Mouse (Mus musculus) large intestine, adult 2 months (tissue): ENCODE results near the gene Serpine3. TPM values are rescaled to one million over a fixed set of nuclear protein-coding genes. Genes with fewer than 3 reads are reported as not detected.
"Not testable (repeated sequence)": the region's sequence is repeated elsewhere in the genome, so short reads cannot be mapped to it uniquely, and the experiment has no call there.

Experiments used
- DNase-seq: peaks from one replicate; pipeline ENCODE4 v3.0.0-alpha.2; 2012; ENCODE audit warnings: low read depth, low spot score
- WGBS: fragments of 180-500 bp; shearing (Covaris S2); methylation state at CpG from one replicate; pipeline ENCODE4 v1.1.7; 2018; 5-methylcytosine and 5-hydroxymethylcytosine counted together
- polyA plus RNA-seq: library from polyadenylated mRNA; depleted of rRNA; stranded (reverse); fragments of >200 nt; gene quantifications from 2 replicates; pipeline ENCODE4 v1.2.3, GENCODE M21; 2012; rRNA removed

Serpine3 gene
- polyA plus RNA-seq, result not detected in 2 replicates

DNA sequence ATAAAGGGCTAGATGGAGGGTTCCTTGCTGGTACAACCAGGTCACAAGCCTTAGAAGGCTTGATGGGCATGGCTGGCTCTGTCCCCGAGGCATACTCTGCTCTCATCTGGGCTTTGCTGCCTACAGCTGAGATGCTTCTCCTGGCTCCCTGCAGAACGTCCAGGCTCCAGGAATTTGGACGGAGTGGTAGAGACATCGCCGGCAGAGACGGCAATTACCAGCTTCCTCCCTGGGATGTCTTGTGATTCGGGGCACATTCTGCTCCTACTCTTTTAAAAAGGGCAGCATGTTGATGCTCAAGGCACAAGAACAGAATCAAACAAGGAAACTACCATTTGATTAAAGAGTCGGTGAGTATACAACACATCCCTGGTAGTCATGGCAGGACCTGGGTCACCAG lies at the start of gene Serpine3:
Gene Serpine3, plus strand, starts transcription at position 301 of the 400 bp plus-strand sequence.
- 87% methylated on average over 8 of the region's 8 CpGs for WGBS
- no peak for DNase-seq

DNA sequence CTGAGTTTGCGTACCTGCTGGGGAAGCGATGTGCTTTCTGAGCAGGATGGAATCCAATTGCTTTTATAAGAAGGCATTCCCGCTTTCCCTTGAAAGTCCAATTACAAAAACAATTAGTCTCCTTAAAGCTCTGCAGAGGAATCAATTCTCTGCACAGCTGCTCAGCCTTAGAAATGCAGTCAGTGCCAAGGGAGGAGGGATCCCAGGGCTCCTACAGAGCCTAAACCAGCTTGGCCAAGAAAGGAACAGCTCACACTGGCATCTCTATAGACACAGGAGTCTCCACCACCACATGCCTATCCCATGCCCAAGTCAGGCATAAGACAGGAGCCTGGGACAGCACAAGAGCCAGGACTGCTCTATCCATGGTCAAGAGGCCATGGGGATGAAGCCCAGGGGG lies 41.1 kb upstream of the Serpine3 start:
- WGBS, result 93% methylated on average over 3 of the region's 3 CpGs
- no peak for DNase-seq

DNA sequence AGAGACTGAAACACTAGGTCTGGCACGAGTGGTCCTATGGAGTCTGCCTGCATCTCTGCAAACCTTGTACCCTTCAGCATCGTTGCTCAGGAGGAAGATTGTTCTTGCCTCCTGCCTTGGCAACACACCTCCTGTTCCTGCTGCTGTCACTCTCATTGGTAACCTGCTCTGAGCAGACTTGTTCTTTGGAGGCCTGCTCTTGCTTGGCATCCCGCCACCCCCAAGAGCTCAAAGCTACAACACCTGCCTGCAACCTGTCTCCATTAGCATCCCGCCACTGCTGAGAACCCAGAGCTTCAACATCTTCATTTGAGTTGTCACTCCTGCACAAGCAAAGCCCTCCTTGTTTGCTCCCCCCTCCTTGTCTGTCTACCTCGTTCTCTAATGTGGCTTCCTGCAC lies 35.5 kb upstream of the Serpine3 start:
- no peak for DNase-seq
- 86% methylated on average over 5 of the region's 5 CpGs for WGBS

DNA sequence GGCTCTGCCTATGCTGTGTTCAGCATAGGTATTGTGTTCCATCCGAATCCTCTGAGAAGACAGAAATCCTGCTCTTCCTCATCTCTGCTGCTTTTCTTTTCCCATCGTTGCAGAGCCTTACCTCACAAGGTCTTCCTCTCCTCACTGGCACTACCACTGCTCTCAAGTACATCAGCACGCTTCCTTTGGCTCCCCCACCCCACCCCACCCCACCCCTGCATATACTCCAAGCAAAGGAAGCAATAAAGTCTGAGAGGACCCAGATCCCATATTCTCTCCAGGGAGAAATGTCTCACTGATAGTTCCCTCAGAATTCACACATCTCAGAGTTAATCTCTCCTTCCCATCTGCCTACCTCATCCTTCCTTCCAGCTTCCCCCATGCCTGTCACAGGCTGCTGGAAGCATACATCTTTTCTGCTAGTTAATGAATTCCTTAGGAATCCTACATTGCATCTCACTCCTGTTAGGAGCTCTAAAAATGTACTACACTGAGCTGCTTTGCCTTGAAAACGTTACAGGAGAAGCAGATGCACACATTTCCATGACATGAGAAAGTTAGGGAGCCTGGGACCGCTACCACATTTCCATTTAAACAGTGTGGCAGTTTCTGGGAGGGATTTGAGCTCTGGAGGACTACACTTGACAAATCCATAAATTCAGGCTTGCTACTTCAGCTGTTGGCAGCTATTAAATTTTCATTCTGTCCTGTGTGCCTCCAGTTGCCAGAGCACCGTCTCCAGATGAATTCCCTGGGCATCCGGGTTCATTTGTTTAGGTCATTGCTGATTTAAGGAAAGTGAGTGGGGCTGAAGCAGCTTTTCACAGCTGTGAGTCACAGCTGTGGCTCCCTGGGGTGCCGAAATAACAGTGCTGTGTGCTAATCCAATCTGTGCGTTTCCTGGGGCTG lies 25.8 kb upstream of the Serpine3 start:
- no peak for DNase-seq
- 27% methylated on average over 9 of the region's 9 CpGs for WGBS

DNA sequence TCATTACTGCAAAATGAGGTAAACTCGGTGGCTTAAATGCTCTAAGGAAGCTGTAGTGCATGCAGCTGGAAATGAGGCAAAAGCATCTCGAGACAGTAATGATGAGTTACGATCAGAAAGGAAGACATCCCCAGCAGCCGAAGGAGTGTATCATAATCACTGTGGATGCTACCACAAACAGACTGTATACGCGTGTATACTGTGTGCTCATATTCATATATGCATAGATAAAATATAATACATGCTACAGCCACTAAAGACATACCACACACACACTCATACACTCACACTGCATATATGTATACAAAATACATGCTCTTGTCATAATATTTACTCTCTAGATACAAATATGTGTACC lies 25.1 kb upstream of the Serpine3 start:
- WGBS, result 60% methylated on average over 6 of the region's 6 CpGs
- DNase-seq, result no peak

DNA sequence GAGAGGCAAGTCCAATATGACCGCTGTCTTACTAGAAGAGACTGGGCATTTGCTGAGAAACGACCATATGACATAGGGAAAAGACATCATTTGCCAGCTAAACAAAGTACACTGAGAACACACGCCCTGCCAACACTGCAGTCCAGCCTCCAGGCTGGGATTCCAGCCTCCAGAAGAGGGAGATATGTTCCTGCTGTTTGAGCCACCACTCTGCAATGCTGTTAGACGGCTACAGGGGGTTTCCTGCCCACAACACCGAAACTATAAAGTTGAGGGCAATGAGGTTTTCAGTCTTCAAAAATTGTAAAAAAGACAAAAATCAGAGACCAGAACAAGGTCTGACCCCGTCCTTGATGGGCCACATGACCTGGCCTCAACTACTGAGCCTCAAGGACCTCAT lies 24.4 kb upstream of the Serpine3 start:
- no peak for DNase-seq
- WGBS, result 45% methylated on average over 6 of the region's 6 CpGs

DNA sequence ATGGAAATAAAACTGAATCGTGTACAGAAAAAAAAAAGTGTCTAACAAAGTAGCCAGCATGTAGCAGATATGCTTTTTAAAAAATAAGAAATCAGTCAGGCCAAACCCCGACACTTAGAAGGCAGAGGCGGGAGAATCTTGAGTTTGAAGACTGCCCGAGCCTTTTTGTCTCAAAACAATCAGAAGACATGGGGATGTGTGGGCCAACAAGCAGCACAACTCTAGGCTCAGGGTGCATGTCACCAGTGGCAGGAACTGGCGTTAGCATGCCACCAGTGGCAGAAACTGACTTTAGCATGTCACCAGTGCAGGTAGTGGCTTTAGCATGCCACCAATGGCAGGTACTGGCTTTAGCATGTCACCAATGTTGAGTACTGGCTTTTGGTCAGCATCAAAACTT lies 23.9 kb upstream of the Serpine3 start:
- no peak for DNase-seq
- WGBS, result 82% methylated on average over 5 of the region's 5 CpGs

DNA sequence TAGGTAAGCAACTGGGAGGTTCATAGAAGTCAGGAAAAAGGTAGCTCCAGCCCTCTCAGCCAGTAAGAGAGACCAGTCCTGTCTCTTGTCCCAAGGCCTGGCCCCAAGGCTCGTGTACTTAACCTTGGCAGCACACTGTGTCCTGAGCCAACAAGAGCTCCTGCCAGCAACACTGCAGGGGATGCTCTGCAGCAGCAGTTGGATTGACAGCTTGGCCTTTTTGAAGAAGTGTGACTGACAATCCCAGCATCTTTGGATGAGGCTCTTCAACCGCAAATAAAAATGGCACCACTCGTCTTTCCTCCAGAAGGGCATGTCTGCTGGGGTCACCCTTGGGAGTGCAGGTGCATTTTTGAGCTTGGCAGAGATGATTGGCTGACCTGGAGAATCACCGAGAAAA lies 23.1 kb upstream of the Serpine3 start:
- DNase-seq, result no peak
- WGBS, result 70% methylated on average over 4 of the region's 4 CpGs

DNA sequence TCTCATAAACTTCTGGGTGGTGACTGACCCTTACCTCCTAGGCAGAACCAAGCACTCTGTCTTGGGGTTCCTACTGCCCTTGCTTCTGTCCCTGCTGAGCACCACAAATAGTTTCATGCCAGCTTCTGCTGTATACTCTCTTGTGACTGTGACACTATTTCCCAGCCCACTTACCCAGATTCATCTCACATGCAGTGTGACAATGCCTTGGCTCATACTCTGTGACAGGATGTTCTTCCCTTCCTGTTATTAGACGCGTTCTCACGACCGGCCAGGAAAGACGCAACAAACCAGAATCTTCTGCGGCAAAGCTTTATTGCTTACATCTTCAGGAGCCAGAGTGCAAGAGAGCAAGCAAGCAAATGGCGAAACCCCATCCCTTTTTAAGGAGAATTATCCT lies 21.1 kb upstream of the Serpine3 start:
- not testable (repeated sequence) for DNase-seq
- WGBS, result 70% methylated on average over 6 of the region's 7 CpGs

DNA sequence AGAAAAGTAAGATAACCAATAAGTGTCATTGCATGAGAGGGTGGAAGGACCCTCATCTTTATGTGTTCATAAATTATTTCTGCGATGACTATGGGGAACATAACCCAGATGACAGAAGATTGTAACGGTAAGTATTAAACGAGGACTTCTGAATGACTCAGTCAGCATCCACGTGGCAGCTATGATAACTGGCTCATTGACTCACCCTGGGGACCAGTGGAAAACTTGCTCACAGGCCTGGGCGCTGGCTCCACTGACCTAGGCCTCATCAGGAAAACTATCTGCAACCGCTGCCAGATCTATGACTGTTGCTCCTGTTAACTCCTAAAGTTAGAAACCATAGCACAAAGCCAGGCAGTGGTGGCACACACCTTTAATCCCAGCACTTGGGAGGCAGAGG lies 15.1 kb upstream of the Serpine3 start:
- whole genome bisulfite sequencing, result 81% methylated on average over 6 of the region's 6 CpGs
- no peak for DNase-seq

DNA sequence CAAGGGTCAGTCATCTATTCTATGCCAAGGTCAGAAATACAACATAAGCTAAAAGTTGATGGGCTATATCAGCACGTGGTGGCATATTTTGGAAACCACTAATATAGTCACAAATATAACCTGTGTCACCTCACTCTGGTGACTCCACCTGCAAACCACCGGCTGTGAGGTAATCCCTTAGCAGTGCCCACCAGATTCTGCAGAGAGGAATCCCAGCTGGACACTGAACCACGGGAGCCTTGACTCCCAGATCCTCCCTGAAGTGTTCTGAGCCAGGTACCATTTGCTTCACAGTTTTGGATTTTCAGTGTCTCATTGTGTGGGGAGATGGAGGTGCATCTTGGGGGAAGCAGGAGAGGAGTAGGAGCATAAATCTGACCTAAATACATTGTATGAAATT lies 13.1 kb upstream of the Serpine3 start:
- no peak for DNase-seq
- WGBS, result 63% methylated on average over 3 of the region's 3 CpGs

DNA sequence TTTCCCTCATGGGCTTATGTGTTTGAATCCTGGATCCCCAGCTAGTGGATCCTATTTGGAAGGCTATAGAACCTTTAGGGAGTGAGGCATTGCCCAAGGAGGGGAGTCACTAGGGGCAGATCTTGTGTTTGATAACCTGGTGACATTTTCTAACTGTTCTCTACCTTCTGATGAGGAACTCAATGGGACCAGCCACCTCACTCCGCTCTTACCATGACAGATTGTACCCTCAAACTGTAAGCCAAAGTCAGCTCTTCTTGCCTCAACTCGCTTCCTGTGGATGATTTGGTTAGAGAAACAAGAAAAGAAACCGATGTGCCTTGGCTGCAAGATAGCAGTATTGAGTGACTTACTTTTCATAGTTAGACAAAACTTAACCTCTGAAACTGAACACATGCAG lies 11.7 kb upstream of the Serpine3 start:
- DNase-seq, result no peak
- WGBS, result 89% methylated on average over 3 of the region's 3 CpGs

DNA sequence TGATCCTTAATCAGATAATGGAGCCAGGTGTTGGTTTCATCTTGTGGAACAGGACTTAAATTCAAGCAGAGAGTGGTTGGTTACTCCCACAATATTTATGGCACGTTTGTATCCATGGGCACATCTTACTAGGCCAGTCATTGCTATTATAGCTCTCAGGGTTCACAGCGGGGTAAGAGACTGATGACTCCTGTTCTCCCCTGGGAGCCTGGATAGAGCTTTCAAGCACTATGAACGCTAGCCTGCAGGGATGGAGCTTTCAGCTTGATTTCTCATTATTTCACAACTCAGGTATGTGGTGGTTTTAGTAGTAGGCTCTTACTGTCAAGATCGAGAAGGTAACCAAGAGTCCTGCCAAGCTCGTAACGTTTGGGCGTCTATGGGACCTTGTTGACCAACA lies 7.5 kb upstream of the Serpine3 start:
- no peak for DNase-seq
- 79% methylated on average over 7 of the region's 7 CpGs for WGBS

DNA sequence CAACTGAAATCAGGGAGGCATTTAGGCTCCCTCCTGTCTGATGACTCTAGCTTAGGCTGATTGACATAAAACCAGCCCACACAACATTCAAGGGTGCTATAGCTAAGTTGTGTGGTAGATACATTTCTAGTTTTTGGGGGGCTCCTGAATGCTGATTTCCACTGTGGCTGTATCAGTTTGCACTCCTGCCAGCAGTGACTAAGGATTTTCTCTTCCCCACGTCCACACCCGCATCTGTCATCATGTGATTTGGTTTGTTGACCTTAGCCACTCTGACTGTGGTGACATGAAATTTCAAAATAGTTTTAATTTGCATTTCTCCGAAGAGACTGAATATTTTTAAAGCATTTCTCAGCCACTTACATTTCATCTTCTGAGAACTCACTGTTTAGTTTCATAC lies 6.0 kb upstream of the Serpine3 start:
- DNase-seq, result no peak
- 43% methylated on average over 3 of the region's 3 CpGs for WGBS

DNA sequence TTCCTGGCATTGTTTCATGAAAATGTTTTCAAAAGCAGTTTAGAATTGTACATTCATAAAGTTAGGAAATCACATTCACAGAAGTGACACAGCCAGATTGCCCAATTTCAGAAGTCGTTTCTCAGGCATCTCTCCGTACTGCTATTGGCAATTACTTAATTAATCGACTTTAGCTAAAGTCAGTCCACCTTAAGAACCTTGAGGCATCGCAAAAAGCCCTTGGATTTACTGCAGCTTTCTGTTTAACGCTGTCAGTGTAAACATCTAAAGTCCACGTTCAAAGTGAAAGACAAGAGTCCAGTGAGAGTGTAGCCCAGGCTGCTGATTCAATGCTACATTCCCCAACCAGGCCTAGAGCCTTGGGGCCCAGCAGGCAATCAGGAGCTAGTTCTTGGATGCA lies 1.1 kb upstream of the Serpine3 start:
- DNase-seq, result no peak
- 35% methylated on average over 6 of the region's 6 CpGs for WGBS

DNA sequence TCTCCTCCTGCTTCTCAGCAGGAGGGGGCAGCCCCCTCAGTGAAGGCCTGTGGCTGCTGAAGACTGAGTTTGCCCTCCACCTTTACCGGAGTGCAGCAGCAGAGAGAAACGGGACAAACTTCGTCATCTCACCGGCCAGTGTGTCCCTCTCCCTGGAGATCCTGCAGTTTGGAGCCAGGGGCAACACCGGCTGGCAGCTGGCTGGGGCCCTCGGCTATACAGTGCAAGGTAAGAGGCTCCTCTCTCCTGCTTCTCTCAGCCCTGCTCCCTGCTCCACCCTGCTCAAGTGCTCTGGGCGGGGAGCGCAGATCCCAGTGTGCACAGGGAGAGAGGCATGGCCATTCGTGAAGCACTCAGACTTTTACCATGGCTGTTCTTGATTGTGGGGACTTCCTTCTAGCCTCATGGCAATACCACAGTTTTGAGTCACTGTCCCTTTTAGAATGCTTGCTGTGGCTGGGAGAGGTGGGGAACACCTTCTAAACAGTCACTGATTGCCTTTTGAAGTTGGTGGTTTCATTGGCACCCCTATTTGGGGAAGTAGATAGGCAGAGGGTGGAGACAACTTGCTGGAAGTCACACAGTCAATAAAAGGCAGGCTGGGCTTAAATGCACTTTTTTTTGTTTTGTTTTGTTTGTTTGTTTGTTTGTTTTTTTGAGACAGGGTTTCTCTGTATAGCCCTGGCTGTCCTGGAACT lies 1.7 kb downstream of the Serpine3 start:
- 47% methylated on average over 9 of the region's 9 CpGs for WGBS
- DNase-seq, result no peak

DNA sequence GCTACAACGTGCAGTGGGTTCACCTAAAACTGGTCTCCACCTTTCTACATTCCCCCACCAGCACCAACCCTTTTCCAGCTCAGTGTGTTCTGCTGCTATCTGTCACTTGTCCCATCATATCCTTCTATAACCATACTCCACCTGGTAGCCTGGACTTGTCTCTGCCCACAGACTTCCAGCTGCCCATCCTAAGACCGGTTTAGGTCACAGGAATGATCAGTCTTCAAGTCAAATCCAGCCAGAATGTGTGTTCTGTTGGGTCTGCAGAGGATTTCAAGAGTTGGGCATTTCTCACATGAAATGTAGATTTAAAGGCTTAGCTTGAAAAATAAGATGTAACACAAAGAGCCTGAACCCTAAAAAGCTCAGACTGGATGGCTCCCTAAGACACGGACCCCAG lies 10.2 kb downstream of the Serpine3 start:
- no peak for DNase-seq
- WGBS, result 92% methylated on average over 3 of the region's 3 CpGs

DNA sequence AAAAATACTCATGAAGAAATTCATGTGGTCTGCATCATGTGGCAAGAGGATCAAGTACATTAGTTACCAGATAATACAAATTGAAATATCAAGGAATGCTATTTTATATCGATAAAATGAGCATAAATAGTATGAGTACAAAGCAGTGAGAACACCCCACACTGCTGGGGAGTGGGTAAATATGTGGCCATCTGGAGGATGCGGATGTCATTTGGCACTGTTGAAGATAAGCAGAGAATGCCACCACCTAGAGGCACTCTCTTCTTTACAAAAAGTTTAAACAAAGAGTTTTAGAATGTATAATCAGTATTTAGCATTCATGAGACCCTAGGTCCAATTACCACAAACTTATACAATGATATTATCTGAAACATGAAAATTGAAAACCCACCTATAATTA lies 54.7 kb downstream of the Serpine3 start:
- DNase-seq, result no peak
- 84% methylated on average over 2 of the region's 2 CpGs for WGBS

DNA sequence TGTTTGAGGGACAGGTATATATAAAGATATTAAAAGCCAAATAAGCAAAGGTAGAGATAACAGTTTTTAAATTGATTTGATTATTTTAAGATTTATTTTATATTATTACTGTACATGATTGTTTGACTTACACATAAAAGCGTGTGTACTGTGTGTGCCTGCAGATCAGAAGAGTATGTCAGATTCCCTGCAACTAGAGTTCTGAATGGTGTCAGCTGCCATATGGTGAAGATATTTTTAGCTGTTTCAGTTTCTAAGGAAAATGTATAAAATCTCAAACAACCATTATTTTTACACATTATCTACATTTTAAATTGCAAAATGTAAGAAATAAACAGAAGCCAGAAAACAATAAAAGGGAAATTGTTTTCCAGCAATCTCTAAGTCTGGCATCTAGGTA lies 58.2 kb downstream of the Serpine3 start:
- WGBS, result 89% methylated on average over 1 of the region's 1 CpGs
- DNase-seq, result no peak

DNA sequence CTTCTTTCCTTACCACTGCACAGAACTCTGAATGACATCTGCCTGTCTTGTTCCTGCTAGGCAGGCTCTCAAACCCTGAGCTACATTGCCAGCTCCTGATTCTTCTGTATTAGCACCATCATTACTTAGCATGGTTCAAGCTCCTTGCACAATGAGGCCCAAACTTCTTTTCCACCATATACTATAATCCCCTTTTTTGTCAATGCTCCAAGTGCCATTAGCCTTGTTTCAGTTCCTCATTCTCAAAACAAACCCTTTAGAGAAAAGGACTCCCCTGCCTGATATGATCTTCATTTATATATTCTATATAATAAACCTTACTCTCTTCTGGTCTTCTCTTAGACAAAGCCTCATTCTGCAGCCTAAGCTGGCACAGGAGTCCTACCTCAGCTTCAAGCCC lies 61.1 kb downstream of the Serpine3 start:
- no peak for DNase-seq

DNA sequence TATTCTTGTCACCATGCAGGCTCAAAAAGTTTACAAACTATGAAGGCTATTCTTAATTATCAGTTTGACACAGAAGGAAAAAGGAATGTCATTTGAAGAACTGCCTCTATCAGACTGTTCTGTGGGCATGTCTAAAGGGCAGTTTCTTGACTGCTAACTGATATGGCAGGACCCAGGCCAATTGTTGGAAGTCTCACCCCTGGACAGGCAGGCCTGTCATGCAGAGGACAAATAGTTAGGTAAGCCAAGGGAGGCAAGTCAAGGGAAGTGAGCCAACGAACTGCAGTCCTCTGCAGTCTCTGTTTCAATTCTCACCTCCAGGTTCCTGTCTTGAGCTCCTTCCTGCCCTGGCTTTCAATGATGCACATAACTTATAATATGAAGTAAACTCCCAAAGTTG lies 68.4 kb downstream of the Serpine3 start:
- no peak for DNase-seq
- WGBS, result 71% methylated on average over 1 of the region's 1 CpGs
